Mouse (Mus musculus) A20 (cell line): ENCODE data around the gene Use1.
"Not testable (repeated sequence)": the region's sequence is repeated elsewhere in the genome, so short reads cannot be mapped to it uniquely, and the experiment has no call there.

ENCODE experiments used
- DNase-seq: peaks from one replicate; pipeline ENCODE4 v3.0.0-alpha.2; 2011; ENCODE audit warnings: low read depth, low spot score

Gene Use1

GRCm38 (mm10) chr8:71366771-71367528 lies at the start of gene Use1:
Use1 (plus strand) TSS chr8:71366848.
- peak; percentile 99 for DNase-seq

GRCm38 (mm10) chr8:71318610-71319009 lies 48.0 kb upstream of the Use1 start:
- not testable (repeated sequence) for DNase-seq

- DNase-seq: not testable (repeated sequence)
Observed at GRCm38 (mm10) chr8:71319760-71320159, 46.9 kb upstream of the Use1 start.

GRCm38 (mm10) chr8:71322939-71323338 lies 43.7 kb upstream of the Use1 start:
- no peak for DNase-seq

- peak; percentile 35 for DNase-seq
Observed at GRCm38 (mm10) chr8:71324848-71325247, 41.8 kb upstream of the Use1 start.

- DNase-seq: not testable (repeated sequence)
Observed at GRCm38 (mm10) chr8:71337834-71338233, 28.8 kb upstream of the Use1 start.

- DNase-seq: peak; percentile 56
Observed at GRCm38 (mm10) chr8:71340625-71341024, 26.0 kb upstream of the Use1 start.

- DNase-seq: no peak
Observed at GRCm38 (mm10) chr8:71346581-71346980, 20.1 kb upstream of the Use1 start.

- no peak for DNase-seq
Observed at GRCm38 (mm10) chr8:71351117-71351516, 15.5 kb upstream of the Use1 start.

GRCm38 (mm10) chr8:71351520-71351919 lies 15.1 kb upstream of the Use1 start:
- DNase-seq: no peak

- DNase-seq: no peak
Observed at GRCm38 (mm10) chr8:71358026-71358425, 8.6 kb upstream of the Use1 start.

- DNase-seq: no peak
Observed at GRCm38 (mm10) chr8:71367529-71368176, 1.0 kb downstream of the Use1 start.

GRCm38 (mm10) chr8:71368366-71368765 lies 1.7 kb downstream of the Use1 start:
- no peak for DNase-seq

GRCm38 (mm10) chr8:71369040-71369718 lies 2.5 kb downstream of the Use1 start:
- DNase-seq: no peak

- DNase-seq: no peak
Observed at GRCm38 (mm10) chr8:71370711-71371235, 4.1 kb downstream of the Use1 start.

GRCm38 (mm10) chr8:71371236-71371848 lies 4.7 kb downstream of the Use1 start, which contains the start of gene Ocel1:
Ocel1 (plus strand) TSS chr8:71371298.
- DNase-seq: peak; percentile 100

GRCm38 (mm10) chr8:71372427-71372826 lies 5.8 kb downstream of the Use1 start:
- DNase-seq: no peak

- DNase-seq: no peak
Observed at GRCm38 (mm10) chr8:71373000-71373399, 6.4 kb downstream of the Use1 start.

- DNase-seq: peak; percentile 56
Observed at GRCm38 (mm10) chr8:71374616-71375206, 8.1 kb downstream of the Use1 start.

GRCm38 (mm10) chr8:71375581-71376422 lies 9.2 kb downstream of the Use1 start:
- peak; percentile 90 for DNase-seq
